Mouse (Mus musculus) forebrain, embryonic 14.5 days (tissue): ENCODE measurements at regions not wholly inside any gene's neighbourhood (a gene's known extent, or its start where the extent isn't known, plus 50 kb on each side); places are given as distances from the start of the nearest gene placed in this dataset.
"Not testable (repeated sequence)": the region's sequence is repeated elsewhere in the genome, so short reads cannot be mapped to it uniquely, and the experiment has no call there.

Source experiments
- ATAC-seq: fragments of 200-750 bp; cut with Nextera tagmentation; 2 replicates; pipeline ENCODE4 v1.8.0; 2017; ENCODE audit warnings: mild to moderate bottlenecking, moderate library complexity
- DNase-seq: peaks from one replicate; pipeline ENCODE4 v3.0.0-alpha.2; 2015; ENCODE audit warnings: low spot score
- H3K27ac ChIP-seq: fragments of 300-500 bp; sonication (generic); 2 replicates; pipeline ENCODE4 v1.5.1; 2014; ENCODE audit warnings: low read depth, mild to moderate bottlenecking, control low read depth, low read length, moderate library complexity
- H3K27me3 ChIP-seq: fragments of 300-500 bp; sonication (generic); replicated peaks from 2 replicates; pipeline ENCODE4 v1.6.1; 2014; ENCODE audit warnings: low read length, control low read depth, mixed read lengths; ENCODE audit not compliant: control insufficient read depth, insufficient read depth
- H3K36me3 ChIP-seq: fragments of 300-500 bp; sonication (generic); 2 replicates; pipeline ENCODE4 v1.6.1; 2014; ENCODE audit warnings: low read length, control low read depth; ENCODE audit not compliant: control insufficient read depth, insufficient read depth
- H3K4me1 ChIP-seq: fragments of 300-500 bp; sonication (generic); 2 replicates; pipeline ENCODE4 v1.6.1; 2014; ENCODE audit warnings: antibody characterized with exemption, low read length, control low read depth; ENCODE audit not compliant: control insufficient read depth, insufficient read depth
- H3K4me2 ChIP-seq: fragments of 300-500 bp; sonication (generic); 2 replicates; pipeline ENCODE4 v1.6.1; 2014; ENCODE audit warnings: mild to moderate bottlenecking, control low read depth, low read length
- H3K4me3 ChIP-seq: fragments of 300-500 bp; sonication (generic); 2 replicates; pipeline ENCODE4 v1.5.1; 2014; ENCODE audit warnings: low read depth, low read length, control low read depth
- H3K9ac ChIP-seq: fragments of 300-500 bp; sonication (generic); 2 replicates; pipeline ENCODE4 v1.6.1; 2014; ENCODE audit warnings: mild to moderate bottlenecking, low read length, control low read depth, moderate library complexity
- H3K9me3 ChIP-seq: fragments of 300-500 bp; sonication (generic); replicated peaks from 2 replicates; pipeline ENCODE4 v1.6.1; 2016; ENCODE audit warnings: low read length, control low read depth, mixed read lengths; ENCODE audit not compliant: control insufficient read depth
- WGBS: fragments of 180-500 bp; shearing (Covaris S2); extraction: QIAGEN DNeasy Blood & Tissue Kit; methylation state at CpG from one replicate; pipeline ENCODE4 v1.1.7; 2014; 5-methylcytosine and 5-hydroxymethylcytosine counted together

DNA sequence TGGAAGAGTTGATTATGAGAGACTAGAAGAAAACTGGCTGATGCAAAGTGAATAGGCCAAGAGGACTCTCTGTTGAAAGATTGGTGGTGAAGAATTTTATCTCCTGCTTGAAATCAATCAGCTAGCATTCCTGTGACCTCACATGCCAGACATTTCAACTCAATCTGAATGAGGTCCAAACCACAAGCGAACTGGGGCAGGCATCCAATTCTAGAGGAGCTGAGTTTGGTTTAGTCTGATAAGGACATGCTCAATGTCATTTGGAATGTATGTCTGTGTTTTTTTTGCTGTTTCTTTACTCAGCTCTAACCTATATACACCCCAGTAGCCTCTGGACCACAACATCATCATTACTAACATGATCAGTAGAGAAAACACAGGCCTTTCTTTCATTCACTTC, 401.4 kb downstream of the 1190002N15Rik start:
- Histone ChIP-seq H3K4me3 (no peak overlapping the region), H3K4me2 (no peak overlapping the region), H3K36me3 (no peaks in the 10 kb centered on the region), H3K9ac (no peak overlapping the region), H3K27ac (no peak overlapping the region), H3K4me1 (no peaks in the 10 kb centered on the region), H3K9me3 (no peaks in the 10 kb centered on the region), H3K27me3 (no peaks in the 10 kb centered on the region)
- WGBS, result 79% methylated on average over 1 of the region's 1 CpGs
- no peak for DNase-seq
- no peak for ATAC-seq

DNA sequence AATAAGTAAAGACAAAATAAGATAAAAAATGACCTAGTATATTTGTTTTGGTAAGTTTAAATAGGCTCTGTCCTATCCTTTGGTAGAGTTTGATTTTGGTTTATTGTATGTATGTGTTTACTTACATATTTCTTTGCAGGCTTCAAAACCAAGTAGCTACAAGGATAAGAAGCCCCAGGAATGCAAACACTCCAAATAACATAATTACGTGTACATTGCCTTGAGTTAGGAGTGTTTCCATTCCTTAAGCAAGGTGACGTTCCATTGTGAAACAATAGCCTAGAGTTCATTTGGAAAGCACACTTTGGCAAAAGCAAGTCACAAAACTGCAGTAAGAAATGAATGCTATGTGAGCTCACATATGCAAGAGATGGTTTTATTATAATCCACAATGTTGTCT, 404.2 kb downstream of the 1190002N15Rik start:
- Histone ChIP-seq H3K27ac (no peak overlapping the region), H3K9ac (no peak overlapping the region), H3K4me1 (no peaks in the 10 kb centered on the region), H3K27me3 (no peaks in the 10 kb centered on the region), H3K4me3 (no peak overlapping the region), H3K4me2 (no peak overlapping the region), H3K9me3 (no peaks in the 10 kb centered on the region), H3K36me3 (no peaks in the 10 kb centered on the region)
- 86% methylated on average over 2 of the region's 2 CpGs for WGBS
- ATAC-seq (no peak), DNase-seq (no peak)

DNA sequence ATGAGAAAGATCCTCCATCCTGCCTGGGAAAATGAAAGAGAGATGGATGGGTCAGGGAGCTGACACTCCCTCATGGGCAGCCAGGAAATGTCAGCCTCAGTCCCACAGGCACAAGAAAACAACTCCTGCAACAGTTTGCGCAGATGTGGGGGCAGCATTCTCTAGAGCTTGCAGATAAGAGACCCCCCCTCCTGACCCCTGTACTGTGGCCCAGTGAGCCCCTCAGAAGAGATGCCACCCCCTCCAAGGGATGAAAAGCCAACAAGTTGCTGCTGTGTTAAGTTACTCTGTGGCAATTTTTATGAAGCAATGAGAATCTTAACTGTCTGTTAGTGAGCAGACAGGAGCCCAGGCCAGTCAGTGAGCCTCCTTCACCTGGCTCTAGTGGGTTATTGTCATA, 406.5 kb downstream of the 1190002N15Rik start:
- Histone ChIP-seq H3K4me2 (no peak overlapping the region), H3K9ac (no peak overlapping the region), H3K4me3 (no peak overlapping the region), H3K4me1 (no peaks in the 10 kb centered on the region), H3K9me3 (no peaks in the 10 kb centered on the region), H3K36me3 (no peaks in the 10 kb centered on the region), H3K27ac (no peak overlapping the region), H3K27me3 (no peaks in the 10 kb centered on the region)
- DNase-seq (no peak), ATAC-seq (no peak)
- WGBS, result 93% methylated on average over 1 of the region's 1 CpGs

DNA sequence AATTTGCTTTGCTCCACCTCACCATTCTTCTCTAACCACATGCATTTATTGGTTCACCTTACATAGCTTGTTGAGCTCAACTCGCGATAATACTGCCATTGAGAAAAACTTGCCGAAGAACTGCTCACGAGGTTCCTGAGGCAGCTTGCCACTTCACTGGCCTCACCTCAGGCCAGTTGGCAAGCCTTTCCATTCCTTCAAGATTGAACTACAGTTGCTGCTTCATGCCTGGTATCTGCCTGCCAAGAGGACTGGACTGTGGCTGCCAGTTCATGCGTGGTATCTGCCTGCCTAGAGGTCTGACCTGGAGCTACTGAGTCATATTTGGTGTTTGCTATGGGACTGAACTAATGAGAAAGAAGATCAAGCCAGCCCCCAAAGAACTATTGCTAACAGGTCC, 420.9 kb downstream of the 1190002N15Rik start:
- ATAC-seq (no peak), DNase-seq (no peak)
- Histone ChIP-seq H3K4me2 (no peak overlapping the region), H3K27ac (no peak overlapping the region), H3K9ac (no peak overlapping the region), H3K9me3 (no peaks in the 10 kb centered on the region), H3K36me3 (no peaks in the 10 kb centered on the region), H3K4me3 (no peak overlapping the region), H3K4me1 (no peaks in the 10 kb centered on the region), H3K27me3 (no peaks in the 10 kb centered on the region)
- 94% methylated on average over 5 of the region's 5 CpGs for WGBS

DNA sequence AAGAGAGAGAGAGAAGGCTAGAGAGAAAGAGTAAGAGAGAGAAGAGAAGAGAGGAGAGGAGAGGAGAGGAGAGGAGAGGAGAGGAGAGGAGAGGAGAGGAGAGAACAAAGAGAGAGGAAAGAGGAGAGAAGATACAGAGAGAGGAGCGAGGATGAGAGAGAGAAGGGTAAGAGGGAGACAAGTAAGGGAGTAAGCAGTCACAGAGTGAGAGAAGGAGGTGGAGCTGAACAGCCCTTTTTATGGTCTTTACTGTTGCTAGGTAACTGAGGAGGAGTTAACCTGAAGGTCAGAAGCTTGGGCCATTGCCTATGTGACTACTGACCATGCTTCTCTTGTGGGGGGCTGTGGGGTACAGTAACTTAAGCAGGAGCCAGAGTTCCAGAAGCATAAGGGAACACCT, 430.2 kb downstream of the 1190002N15Rik start:
- WGBS, result 75% methylated on average over 1 of the region's 1 CpGs
- not testable (repeated sequence) for DNase-seq, H3K9ac ChIP-seq, H3K9me3 ChIP-seq, H3K4me2 ChIP-seq, H3K4me1 ChIP-seq, H3K36me3 ChIP-seq, ATAC-seq, H3K27ac ChIP-seq, H3K4me3 ChIP-seq, H3K27me3 ChIP-seq

DNA sequence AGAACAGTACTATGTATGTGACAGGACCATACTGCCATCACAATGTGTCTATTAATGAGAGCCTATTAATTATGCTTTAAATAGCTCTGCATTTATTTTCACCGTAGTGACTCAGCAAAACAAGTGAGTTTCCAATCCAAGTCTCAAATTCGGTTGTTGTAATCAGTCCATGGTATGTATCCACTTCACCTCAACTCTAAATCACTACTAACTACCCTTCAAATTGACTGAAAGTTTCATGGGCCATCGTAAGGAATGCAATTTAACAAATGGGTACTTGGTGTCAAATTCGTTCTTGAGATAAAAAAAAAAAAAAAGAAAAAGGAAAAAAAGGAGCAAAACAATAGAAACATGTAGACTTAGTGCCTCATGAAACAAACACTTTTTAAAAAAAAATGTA, 433.2 kb downstream of the 1190002N15Rik start:
- WGBS, result 81% methylated on average over 4 of the region's 4 CpGs
- Histone ChIP-seq H3K9ac (no peak overlapping the region), H3K9me3 (no peaks in the 10 kb centered on the region), H3K27me3 (no peaks in the 10 kb centered on the region), H3K4me1 (no peaks in the 10 kb centered on the region), H3K4me3 (no peak overlapping the region), H3K27ac (no peak overlapping the region), H3K4me2 (no peak overlapping the region), H3K36me3 (no peaks in the 10 kb centered on the region)
- DNase-seq, result no peak
- no peak for ATAC-seq

DNA sequence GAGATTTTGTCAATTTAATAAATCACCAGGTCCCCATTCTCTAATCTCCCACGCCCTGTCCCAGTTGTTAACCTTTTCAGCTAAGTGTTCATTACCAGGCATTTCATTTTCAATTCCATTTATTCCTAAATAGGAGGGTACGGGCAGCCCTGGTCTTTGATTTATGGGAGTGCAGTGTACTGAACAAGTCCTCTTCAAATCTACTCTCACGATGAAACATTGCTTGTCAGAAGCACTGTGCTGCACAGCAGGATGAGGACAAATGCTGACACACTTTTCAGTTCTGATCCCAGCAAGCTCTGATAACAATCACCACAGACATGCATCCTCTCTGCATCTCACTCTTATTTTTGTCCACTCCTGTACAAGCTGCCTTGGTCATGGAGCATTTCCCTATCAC, 435.9 kb downstream of the 1190002N15Rik start:
- H3K4me1 ChIP-seq, result no peaks in the 10 kb centered on the region
- WGBS, result 79% methylated on average over 3 of the region's 3 CpGs
- no peaks in the 10 kb centered on the region for H3K9me3 ChIP-seq
- DNase-seq (no peak), ATAC-seq (no peak)
- H3K4me3 ChIP-seq, result no peak overlapping the region
- no peaks in the 10 kb centered on the region for H3K36me3 ChIP-seq
- no peak overlapping the region for H3K4me2 ChIP-seq
- H3K9ac ChIP-seq, result no peak overlapping the region
- no peaks in the 10 kb centered on the region for H3K27me3 ChIP-seq
- no peak overlapping the region for H3K27ac ChIP-seq

DNA sequence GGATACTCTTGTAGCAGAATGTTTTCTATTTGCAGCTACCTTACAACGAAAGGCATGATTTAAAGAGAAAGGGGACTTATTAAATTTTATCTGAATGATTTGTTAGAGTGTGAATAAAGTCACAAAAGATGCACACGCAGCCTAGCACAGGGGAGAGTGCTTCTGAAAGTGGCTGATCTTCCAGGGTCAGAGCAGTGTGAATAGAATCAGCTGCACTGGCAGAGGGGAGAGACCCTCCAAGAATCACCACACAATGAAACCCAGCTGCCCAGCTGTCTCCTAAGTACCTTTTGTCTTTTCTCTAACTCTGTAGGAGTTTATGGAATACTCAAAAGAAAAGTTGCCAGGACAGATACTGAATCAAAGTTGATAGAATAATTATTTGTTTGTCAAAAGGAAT, 443.1 kb downstream of the 1190002N15Rik start:
- Histone ChIP-seq H3K9me3 (no peaks in the 10 kb centered on the region), H3K27me3 (no peaks in the 10 kb centered on the region), H3K36me3 (no peaks in the 10 kb centered on the region), H3K4me3 (no peak overlapping the region), H3K9ac (no peak overlapping the region), H3K4me1 (no peaks in the 10 kb centered on the region), H3K27ac (no peak overlapping the region), H3K4me2 (no peak overlapping the region)
- 45% methylated on average over 2 of the region's 2 CpGs for WGBS
- DNase-seq (no peak), ATAC-seq (no peak)

DNA sequence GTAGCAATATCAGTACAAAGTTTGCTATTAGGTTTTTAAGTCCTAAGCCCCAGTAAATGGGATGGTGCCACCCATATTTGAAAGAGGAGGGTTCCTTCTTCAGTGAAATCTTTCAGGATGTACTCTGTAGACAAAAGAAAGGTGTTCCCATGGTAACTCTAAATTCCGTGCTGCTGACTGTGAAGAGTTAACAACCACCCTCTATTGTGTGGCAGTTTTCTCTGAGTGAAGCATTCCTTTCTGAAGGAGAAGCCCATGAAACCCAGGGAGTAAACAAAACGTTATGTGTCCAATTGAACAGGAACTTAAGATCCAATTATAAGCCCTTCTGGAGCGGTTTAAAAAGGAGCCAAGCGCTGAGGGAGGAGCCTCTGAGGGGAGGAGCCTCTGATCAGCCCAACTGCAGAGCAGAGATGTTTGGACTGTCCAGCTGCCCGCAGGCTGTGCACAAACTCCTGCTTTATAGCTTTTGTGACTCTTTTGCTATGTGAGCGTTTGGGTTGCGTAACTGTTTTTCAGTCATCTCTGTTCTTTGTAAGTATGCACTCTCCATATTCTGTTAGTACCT, 446.1 kb downstream of the 1190002N15Rik start:
- no peaks in the 10 kb centered on the region for H3K27me3 ChIP-seq
- H3K36me3 ChIP-seq, result no peaks in the 10 kb centered on the region
- H3K4me1 ChIP-seq, result no peaks in the 10 kb centered on the region
- H3K4me3 ChIP-seq, result no peak overlapping the region
- WGBS, result 11% methylated on average over 7 of the region's 7 CpGs
- ATAC-seq (peak; percentile 77), DNase-seq (peak; percentile 36)
- H3K27ac ChIP-seq, result no peak overlapping the region
- no peak overlapping the region for H3K9ac ChIP-seq
- 0 out of 2 replicates have a peak overlapping the region, but pooled peaks have one; percentile 7 for H3K4me2 ChIP-seq
- no peaks in the 10 kb centered on the region for H3K9me3 ChIP-seq
